Mouse (Mus musculus) G1E (cell line): ENCODE data around the gene Stradb.

Experiments
- CTCF ChIP-seq: IDR thresholded peaks from 2 replicates; pipeline ENCODE4 v1.5.1; 2012; ENCODE audit warnings: low read depth, low read length, inconsistent platforms, mixed read lengths
- GATA1 ChIP-seq: IDR thresholded peaks from 2 replicates; pipeline ENCODE4 v1.6.1; 2012; ENCODE audit warnings: borderline replicate concordance, low read length, inconsistent platforms, mixed read lengths
- GATA2 ChIP-seq: IDR thresholded peaks from 2 replicates; pipeline ENCODE4 v1.6.1; 2012; ENCODE audit warnings: low read depth, low read length, inconsistent platforms, borderline replicate concordance
- POLR2AphosphoS5 ChIP-seq: IDR thresholded peaks from 2 replicates; pipeline ENCODE4 v1.6.1; 2012; ENCODE audit warnings: low read depth, low read length, inconsistent platforms; ENCODE audit not compliant: insufficient replicate concordance
- TAL1 ChIP-seq: conservative IDR thresholded peaks from 2 replicates; pipeline ENCODE4 v1.6.1; 2012; ENCODE audit warnings: low read depth, low read length, inconsistent platforms, mixed read lengths

DNA sequence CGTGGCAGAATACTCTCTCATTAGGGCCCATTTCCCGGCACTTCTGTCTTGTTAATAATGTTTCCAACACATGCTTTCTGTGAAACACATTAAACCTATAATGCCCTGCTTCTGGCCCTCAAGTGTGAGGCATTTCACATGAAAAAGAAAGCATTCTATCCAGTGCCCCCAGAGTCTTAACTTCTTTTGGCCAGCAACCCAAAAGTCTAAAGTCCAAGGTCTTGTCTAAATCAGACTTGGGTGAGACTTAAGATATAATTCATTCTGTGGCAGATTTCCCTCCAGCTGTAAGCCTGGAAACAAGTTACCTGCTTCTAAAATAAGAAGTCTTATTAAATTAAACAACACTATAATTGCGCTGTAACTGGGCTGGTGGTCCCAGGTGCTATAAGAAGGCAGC, 48.2 kb downstream of the Stradb start:
- TF ChIP-seq CTCF = no peak
- TF ChIP-seq TAL1 = no peak
- no peak for TF ChIP-seq GATA1
- no peak for TF ChIP-seq POLR2AphosphoS5
- TF ChIP-seq GATA2 = no peak
